Mouse (Mus musculus): ENCODE data around the gene Asb2. TPM values are rescaled to one million over a fixed set of nuclear protein-coding genes. Genes with fewer than 3 reads are reported as not detected.

The Asb2 gene
- 3.5 and 3.9 TPM in 2 replicates for polyA plus RNA-seq (2015; fragmentation: Nextera tagmentation; extraction: Ambion mirVana)

DNA sequence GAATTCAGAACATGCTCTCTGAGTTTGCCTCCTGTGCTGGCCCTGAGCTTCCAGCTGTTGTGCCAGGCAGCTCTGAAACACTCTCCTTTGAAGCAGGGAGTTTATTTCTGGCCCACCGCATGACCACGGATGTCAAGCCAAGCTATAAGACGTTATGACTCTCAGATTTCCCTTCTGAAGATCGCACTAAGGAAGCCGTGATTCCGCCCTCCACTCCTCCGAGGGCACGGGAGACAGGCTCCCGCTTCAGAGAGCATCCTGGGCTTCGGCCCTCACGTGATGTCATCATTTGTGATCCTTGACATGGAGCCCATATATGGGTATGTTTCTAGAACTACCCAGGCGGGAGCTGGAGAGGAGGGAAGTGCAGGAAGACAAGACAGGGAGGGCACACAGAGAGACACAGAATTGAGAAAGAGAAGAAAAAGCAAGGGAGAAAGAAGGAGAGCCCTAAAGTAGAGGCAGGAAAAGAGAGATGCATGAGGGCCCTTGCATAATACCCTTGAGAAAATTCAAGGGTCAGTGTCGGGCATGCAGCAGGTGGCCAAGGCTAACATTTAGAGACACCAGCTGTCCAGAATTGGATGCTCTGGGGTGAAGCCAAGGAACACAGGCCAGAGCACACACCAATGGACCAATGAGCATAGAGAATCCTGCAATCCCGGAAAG is at the start of gene Asb2:
Asb2 (minus strand) TSS at position 256 of the 669 bp plus-strand sequence.
- Histone ChIP-seq H3K9ac (no peak within 1 kb of the TSS), H3K4me1 (replicated peaks) (no peaks in the 10 kb centered on the region), H3K27me3 (peaks cover 3% of the 10 kb centered on the region; the same call in 1 of the 2 replicates), H3K4me2 (no peak within 1 kb of the TSS), H3K9me3 (replicated peaks) (no peaks in the 10 kb centered on the region), H3K4me3 (replicated peaks) (no peak within 1 kb of the TSS), H3K27ac (replicated peaks) (no peak within 1 kb of the TSS), H3K36me3 (replicated peaks) (no peaks in the 10 kb centered on the region)
- 52% methylated on average over 14 of the region's 14 CpGs for WGBS (ENCODE audit: insufficient replicate concordance)
- ATAC-seq (ENCODE audit: insufficient read depth), result no peak

DNA sequence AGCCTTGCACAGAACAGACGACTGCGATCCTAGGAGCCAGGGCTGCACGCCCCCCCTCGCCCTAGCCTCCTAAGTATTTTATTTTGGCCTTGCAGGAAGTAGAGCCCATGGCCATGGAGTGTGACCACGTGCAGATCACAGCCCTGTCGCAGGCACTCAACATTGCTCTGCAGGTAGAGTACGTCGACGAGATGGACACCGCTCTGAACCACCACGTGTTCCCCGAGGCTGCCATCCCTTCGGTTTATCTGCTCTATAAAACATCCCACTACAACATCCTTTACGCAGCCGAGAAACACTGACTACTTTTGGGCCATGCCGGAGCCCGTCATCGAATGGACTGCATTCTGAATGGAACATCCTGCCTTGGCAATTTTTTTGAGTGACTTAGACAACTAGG is 48.3 kb upstream of the Asb2 start:
- no peak for ATAC-seq (ENCODE audit: insufficient read depth)

GRCm38 (mm10) chr12:103396751-103397150 is 41.0 kb upstream of the Asb2 start:
- no peaks in the 10 kb centered on the region for H3K27me3 ChIP-seq
- H3K4me2 ChIP-seq, result no peak overlapping the region
- H3K27ac ChIP-seq (replicated peaks), result no peak overlapping the region; the same call in 1 of the 2 replicates
- no peak overlapping the region for H3K9ac ChIP-seq
- peaks cover 60% of the 10 kb centered on the region for H3K4me1 ChIP-seq (replicated peaks)
- 75% methylated on average over 7 of the region's 7 CpGs for WGBS (ENCODE audit: insufficient replicate concordance)
- ATAC-seq (ENCODE audit: insufficient read depth), result no peak
- H3K36me3 ChIP-seq (replicated peaks), result peaks cover 67% of the 10 kb centered on the region
- H3K4me3 ChIP-seq (replicated peaks), result no peak overlapping the region
- H3K9me3 ChIP-seq (replicated peaks), result no peaks in the 10 kb centered on the region

More for the DNA sequence above, 48.3 kb upstream of the Asb2 start:
- Histone ChIP-seq H3K4me3 (replicated peaks) (no peak overlapping the region), H3K9me3 (replicated peaks) (no peaks in the 10 kb centered on the region), H3K36me3 (replicated peaks) (peaks cover 99% of the 10 kb centered on the region), H3K4me1 (replicated peaks) (no peaks in the 10 kb centered on the region), H3K9ac (no peak overlapping the region), H3K27ac (replicated peaks) (no peak overlapping the region), H3K27me3 (no peaks in the 10 kb centered on the region), H3K4me2 (no peak overlapping the region)
- 80% methylated on average over 18 of the region's 18 CpGs for WGBS (ENCODE audit: insufficient replicate concordance)

GRCm38 (mm10) chr12:103395486-103396275 is 39.9 kb upstream of the Asb2 start:
- 79% methylated on average over 12 of the region's 12 CpGs for WGBS (ENCODE audit: insufficient replicate concordance)
- H3K36me3 ChIP-seq (replicated peaks), result peaks cover 65% of the 10 kb centered on the region
- peak overlapping the region; percentile 24; the same call in 1 of the 2 replicates for H3K27ac ChIP-seq (replicated peaks)
- H3K9me3 ChIP-seq (replicated peaks), result no peaks in the 10 kb centered on the region
- ATAC-seq (ENCODE audit: insufficient read depth), result no peak
- no peak overlapping the region for H3K4me3 ChIP-seq (replicated peaks)
- no peak overlapping the region for H3K9ac ChIP-seq
- no peak overlapping the region for H3K4me2 ChIP-seq
- no peaks in the 10 kb centered on the region for H3K27me3 ChIP-seq
- peaks cover 71% of the 10 kb centered on the region for H3K4me1 ChIP-seq (replicated peaks)

DNA sequence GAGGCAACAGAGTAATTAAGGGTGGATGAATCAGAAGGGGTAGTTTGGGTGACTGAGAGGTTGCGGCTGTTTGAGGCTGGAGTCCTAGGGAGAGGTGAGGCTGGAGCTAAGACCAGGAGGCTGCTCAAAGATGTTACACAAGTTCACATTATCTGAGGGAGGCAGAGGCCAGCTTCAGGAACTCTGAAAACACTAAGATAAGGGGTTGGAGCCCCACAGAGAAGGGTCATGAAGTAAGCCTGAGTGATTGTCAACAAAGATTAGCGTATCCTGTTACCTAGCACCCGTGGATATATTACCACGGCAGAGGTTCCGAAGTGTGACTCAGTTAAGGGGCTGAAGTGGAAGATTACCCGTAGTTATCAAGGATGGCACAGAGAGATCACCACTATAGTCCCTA is 37.7 kb upstream of the Asb2 start:
- H3K9ac ChIP-seq, result peak overlapping the region; percentile 57
- peak; percentile 89 for ATAC-seq (ENCODE audit: insufficient read depth)
- peak overlapping the region; percentile 97 for H3K27ac ChIP-seq (replicated peaks)
- peak overlapping the region; percentile 78 for H3K4me2 ChIP-seq
- no peaks in the 10 kb centered on the region for H3K27me3 ChIP-seq
- H3K4me1 ChIP-seq (replicated peaks), result peaks cover 90% of the 10 kb centered on the region
- H3K4me3 ChIP-seq (replicated peaks), result peak overlapping the region; percentile 42
- 9% methylated on average over 6 of the region's 6 CpGs for WGBS (ENCODE audit: insufficient replicate concordance)
- H3K36me3 ChIP-seq (replicated peaks), result peaks cover 51% of the 10 kb centered on the region
- no peaks in the 10 kb centered on the region for H3K9me3 ChIP-seq (replicated peaks)

GRCm38 (mm10) chr12:103391098-103391497 is 35.3 kb upstream of the Asb2 start:
- peaks cover 34% of the 10 kb centered on the region for H3K36me3 ChIP-seq (replicated peaks)
- peak overlapping the region; percentile 92 for H3K27ac ChIP-seq (replicated peaks)
- no peaks in the 10 kb centered on the region for H3K9me3 ChIP-seq (replicated peaks)
- ATAC-seq (ENCODE audit: insufficient read depth), result no peak
- H3K9ac ChIP-seq, result peak overlapping the region; percentile 92
- 85% methylated on average over 7 of the region's 7 CpGs for WGBS (ENCODE audit: insufficient replicate concordance)
- H3K4me1 ChIP-seq (replicated peaks), result peaks cover 79% of the 10 kb centered on the region
- peak overlapping the region; percentile 84 for H3K4me3 ChIP-seq (replicated peaks)
- peak overlapping the region; percentile 78 for H3K4me2 ChIP-seq
- H3K27me3 ChIP-seq, result no peaks in the 10 kb centered on the region

DNA sequence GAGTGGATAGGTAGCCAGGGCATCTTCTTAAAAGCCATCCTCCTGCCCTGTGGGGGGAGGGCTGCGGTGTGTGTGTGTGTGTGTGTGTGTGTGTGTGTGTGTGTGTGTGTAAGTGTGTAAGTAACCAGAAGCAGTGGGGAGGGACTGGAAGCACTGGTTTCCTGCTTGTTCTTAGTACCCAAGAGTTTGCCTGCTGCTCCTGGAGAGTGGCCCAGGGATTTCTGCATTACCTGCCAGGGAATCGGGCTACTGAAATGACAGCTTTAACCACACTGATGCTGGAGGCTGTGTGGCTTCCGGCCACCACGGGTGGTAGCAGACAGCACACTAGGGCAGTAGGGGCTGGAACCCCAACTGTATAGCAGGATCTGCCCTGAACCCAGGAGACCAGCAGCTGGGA is 34.2 kb upstream of the Asb2 start:
- Histone ChIP-seq H3K36me3 (replicated peaks) (peaks cover 27% of the 10 kb centered on the region), H3K9ac (peak overlapping the region; percentile 92), H3K27me3 (no peaks in the 10 kb centered on the region), H3K4me1 (replicated peaks) (peaks cover 68% of the 10 kb centered on the region), H3K4me3 (replicated peaks) (peak overlapping the region; percentile 84), H3K4me2 (peak overlapping the region; percentile 78), H3K27ac (replicated peaks) (peak overlapping the region; percentile 92), H3K9me3 (replicated peaks) (no peaks in the 10 kb centered on the region)
- 57% methylated on average over 4 of the region's 4 CpGs for WGBS (ENCODE audit: insufficient replicate concordance)
- ATAC-seq (ENCODE audit: insufficient read depth), result no peak

DNA sequence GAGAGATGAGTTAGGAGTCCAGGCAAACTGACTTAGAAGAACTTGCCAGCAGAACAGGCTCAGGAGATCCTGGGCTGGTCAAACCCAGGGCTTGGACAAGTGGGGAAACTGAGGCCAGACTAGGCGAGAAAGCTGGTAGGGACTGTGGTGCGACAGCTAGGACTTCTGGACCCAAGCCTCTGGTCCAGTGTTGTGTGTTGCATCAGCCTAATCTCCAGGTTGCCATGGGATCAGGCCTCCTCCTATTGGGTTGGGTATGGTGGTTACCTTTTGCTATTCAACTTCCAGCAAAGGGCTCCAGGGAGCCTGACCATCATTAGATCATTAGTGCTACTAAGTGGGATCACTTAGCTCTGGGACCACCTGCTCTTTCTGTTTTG is 33.5 kb upstream of the Asb2 start:
- Histone ChIP-seq H3K27ac (replicated peaks) (peak overlapping the region; percentile 92), H3K4me1 (replicated peaks) (peaks cover 64% of the 10 kb centered on the region), H3K4me3 (replicated peaks) (peak overlapping the region; percentile 84), H3K9me3 (replicated peaks) (no peaks in the 10 kb centered on the region), H3K9ac (peak overlapping the region; percentile 92), H3K4me2 (peak overlapping the region; percentile 78), H3K27me3 (no peaks in the 10 kb centered on the region), H3K36me3 (replicated peaks) (peaks cover 23% of the 10 kb centered on the region)
- 40% methylated on average over 2 of the region's 2 CpGs for WGBS (ENCODE audit: insufficient replicate concordance)
- ATAC-seq (ENCODE audit: insufficient read depth), result peak; percentile 16; the same call in 1 of the 2 replicates

- WGBS (ENCODE audit: insufficient replicate concordance), result under 1% methylated on average over 58 of the region's 58 CpGs
- H3K27me3 ChIP-seq, result no peaks in the 10 kb centered on the region
- H3K4me1 ChIP-seq (replicated peaks), result peaks cover 58% of the 10 kb centered on the region
- ATAC-seq (ENCODE audit: insufficient read depth), result peak; percentile 87
- H3K9ac ChIP-seq, result peak within 1 kb of the TSS; percentile 92
- peak within 1 kb of the TSS; percentile 84 for H3K4me3 ChIP-seq (replicated peaks)
- peaks cover 23% of the 10 kb centered on the region for H3K36me3 ChIP-seq (replicated peaks)
- H3K27ac ChIP-seq (replicated peaks), result peak within 1 kb of the TSS; percentile 92
- no peaks in the 10 kb centered on the region for H3K9me3 ChIP-seq (replicated peaks)
- H3K4me2 ChIP-seq, result peak within 1 kb of the TSS; percentile 78
Observed at GRCm38 (mm10) chr12:103388505-103389347, 32.9 kb upstream of the Asb2 start, which contains the start of gene Otub2. Gene Otub2, plus strand, starts transcription at chr12:103388682.

DNA sequence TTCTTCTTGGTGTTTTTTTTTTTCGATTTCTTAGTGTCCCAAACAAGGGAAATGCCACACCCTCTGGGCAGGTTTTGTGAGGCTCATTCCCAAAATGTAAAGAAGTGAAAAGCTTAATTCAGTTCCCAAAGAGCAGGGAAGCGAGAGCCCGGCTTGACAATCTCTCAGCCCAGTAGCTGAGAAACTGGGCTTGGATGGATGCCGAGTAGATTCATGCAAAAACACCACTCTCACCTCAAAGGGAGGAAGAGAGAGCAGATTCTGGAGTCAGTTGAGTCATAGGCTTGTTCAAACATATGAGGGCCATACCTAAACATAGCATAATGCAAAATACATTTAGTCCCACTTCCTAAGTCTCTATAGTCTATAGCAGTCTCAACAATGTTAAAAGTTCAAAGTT is 24.4 kb upstream of the Asb2 start:
- 60% methylated on average over 4 of the region's 4 CpGs for WGBS (ENCODE audit: insufficient replicate concordance)
- no peaks in the 10 kb centered on the region for H3K9me3 ChIP-seq (replicated peaks)
- H3K4me1 ChIP-seq (replicated peaks), result no peaks in the 10 kb centered on the region; the same call in 1 of the 2 replicates
- ATAC-seq (ENCODE audit: insufficient read depth), result no peak
- H3K27me3 ChIP-seq, result peaks cover 9% of the 10 kb centered on the region; the same call in 1 of the 2 replicates
- no peak overlapping the region for H3K4me2 ChIP-seq
- H3K4me3 ChIP-seq (replicated peaks), result no peak overlapping the region
- H3K9ac ChIP-seq, result no peak overlapping the region
- no peak overlapping the region for H3K27ac ChIP-seq (replicated peaks)
- H3K36me3 ChIP-seq (replicated peaks), result no peaks in the 10 kb centered on the region

Data from liver, embryonic 15.5 days (tissue).